Mouse (Mus musculus): ENCODE data around the gene Ak4.

Ak4 gene

DNA sequence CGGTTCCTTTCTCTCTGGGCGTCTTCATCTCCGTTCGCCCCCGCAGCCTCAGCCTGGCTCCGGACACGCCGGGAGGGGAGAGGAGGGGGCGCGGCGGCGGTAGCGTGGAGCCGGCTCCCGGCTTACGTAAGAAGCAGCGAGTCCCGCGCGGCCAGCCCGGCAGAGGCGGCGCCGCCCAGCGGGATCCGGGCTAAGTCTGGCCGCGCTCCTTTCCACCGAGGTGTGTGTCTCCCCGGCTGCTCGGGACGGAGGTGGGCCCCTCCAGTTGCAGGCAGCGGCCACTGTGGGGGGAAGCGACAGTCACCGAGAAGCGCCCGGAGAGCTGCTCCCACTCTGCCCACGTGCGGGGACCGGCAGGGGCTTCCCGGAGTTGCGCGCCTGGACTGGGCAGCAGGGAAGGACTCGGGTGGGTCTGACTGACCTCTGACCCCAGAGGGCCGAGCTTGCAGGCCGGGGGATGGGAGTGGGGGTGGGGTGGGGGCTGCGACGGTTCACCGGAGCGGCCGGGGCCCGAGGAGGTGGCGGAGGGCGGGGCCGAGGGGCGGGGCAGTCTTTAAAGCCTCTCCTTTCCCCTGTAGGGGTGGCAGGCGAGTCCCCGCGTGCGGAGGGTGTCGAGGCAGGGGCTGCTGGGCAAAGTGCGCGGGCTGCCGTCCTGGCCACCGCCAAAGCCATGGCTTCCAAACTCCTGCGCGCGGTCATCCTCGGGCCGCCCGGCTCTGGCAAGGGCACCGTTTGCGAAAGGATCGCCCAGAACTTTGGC is at the start of gene Ak4:
Gene Ak4, plus strand, starts transcription at position 127 of the 760 bp plus-strand sequence.
- in situ Hi-C loops (cut with MboI; ENCODE audit: unreplicated experiment in 2 of 2) = no loop called here

DNA sequence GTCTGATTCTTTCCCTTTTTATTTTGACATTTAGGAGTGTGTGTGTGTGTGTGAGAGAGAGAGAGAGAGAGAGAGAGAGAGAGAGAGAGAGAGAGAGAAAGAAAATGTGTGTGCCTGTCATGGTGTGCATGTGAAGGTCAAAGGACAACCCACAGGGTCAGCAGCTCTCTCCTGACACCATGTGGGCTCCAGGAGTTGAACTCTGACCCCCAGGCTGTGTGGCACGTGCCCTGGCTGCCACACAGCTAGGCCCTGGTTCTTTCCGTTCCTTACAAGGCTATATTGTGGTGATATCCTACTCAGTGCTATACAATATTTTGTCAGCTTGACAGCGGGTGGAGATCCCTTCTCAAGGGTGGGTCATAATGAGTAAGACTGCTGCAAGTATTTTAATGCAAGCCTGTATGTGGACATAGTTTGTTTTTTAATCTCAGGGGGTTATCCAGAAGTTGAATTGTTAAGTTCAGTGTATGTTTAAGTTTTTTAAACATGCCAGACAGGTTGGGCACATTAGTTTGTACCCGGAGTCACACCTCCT is 49.3 kb upstream of the Ak4 start:
- in situ Hi-C loops (cut with MboI; ENCODE audit: unreplicated experiment in 2 of 2) = loop anchor here in 1 of 2 experiments (5.0 to 25.0 kb wide), 2 partner anchors 203 to 1658 kb away; partner anchors contain the start of gene Alg6

DNA sequence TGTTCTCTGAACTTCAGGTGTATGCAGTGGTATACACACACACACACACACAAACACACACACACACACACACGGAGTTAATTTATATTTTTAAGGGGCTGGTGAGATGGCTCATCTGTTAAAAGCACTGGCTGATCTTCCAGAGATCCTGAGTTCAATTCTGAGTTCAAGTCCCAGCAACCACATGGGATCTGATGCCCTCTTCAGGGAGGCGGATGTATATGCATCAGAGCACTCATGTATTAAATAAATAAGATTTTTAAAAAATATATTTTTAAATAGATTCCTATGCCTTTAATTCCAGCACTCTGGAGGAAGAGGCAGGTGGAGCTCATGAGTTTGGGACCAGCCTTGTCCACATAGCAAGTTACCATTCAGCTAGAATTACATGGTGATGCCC is 46.8 kb upstream of the Ak4 start:
- in situ Hi-C loops (cut with MboI; ENCODE audit: unreplicated experiment in 2 of 2) = loop anchor here in 1 of 2 experiments (5.0 to 25.0 kb wide), 2 partner anchors 205 to 1660 kb away; partner anchors contain the start of gene Alg6

DNA sequence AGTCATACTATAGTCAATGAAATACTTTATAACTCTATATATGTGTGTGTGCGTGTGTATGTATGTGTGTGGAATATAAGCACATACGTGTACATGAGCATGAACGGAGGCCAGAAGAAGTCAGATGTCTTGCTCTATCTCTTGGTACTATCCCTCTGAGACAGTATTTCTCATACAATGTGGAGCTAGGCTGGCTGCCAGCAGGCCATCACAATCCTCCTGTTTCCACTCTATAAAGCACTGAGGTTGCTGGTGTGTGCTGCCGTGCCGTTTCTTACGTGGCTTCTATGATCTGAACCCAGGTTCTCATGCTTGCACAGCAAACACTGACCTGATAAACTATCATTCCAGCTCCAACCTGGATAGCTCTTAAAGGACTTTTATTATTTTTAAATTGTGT is 46.3 kb upstream of the Ak4 start:
- in situ Hi-C loops (cut with MboI; ENCODE audit: unreplicated experiment in 2 of 2) = loop anchor here in 1 of 2 experiments (5.0 to 25.0 kb wide), 2 partner anchors 205 to 1660 kb away; partner anchors contain the start of gene Alg6

DNA sequence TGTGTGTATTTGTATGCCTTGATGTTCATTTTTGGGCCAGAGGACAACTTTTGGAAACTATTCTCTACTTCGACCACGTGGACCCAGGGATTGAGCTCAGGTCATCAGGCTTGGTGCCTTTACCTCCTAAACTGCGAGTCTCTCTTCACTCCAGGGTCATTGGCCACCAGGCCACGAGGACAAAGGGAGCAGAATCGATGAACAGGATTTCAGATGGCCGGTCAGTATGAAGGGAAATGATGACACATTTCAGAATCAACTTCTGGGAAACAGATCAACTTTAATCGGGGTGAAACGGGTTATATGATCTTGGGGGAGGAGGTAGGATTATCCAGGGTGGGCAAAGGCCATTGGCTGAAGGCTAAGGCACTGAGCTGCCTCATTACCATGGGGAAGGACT is 45.0 kb upstream of the Ak4 start:
- in situ Hi-C loops (cut with MboI; ENCODE audit: unreplicated experiment in 2 of 2) = loop anchor here in 1 of 2 experiments (5.0 to 25.0 kb wide), 2 partner anchors 207 to 1662 kb away; partner anchors contain the start of gene Alg6

DNA sequence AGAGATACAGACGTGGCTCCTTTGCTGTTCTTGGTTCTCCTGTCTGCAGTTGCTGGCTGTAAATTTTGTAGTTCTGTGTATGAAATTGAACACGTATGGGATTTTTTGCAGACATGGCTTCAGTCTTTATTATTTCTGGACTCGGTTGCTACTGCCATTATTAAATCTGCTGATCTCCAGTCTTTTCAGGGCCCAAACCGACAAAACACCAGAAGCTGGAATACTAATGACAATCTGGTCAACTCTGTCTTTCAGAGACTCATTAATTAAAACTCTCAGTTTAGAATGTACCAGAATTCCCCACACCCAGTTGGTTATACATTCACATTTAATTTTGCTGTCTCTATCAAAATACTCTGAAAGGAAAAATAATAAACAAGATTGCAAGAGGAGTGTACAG is 42.2 kb upstream of the Ak4 start:
- in situ Hi-C loops (cut with MboI; ENCODE audit: unreplicated experiment in 2 of 2) = no loop called here

DNA sequence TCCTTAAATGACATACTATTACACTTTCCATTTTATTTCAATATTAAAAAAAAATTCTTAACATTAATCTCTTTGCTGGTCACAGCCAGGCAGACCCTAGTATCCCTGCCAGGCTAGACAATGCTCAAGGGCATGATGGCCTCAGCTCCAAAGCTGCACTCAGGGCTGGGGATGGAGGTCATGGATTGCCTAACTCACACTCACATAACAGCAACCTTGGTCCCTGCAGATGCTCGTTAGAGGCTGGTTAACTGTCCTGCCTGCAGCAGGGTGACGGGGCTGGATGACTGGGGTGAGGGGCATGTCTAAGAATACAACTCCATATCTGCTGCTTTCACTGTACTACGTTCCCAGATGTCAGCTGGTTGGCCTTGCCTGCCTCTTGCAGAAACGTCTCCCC is 40.8 kb upstream of the Ak4 start:
- in situ Hi-C loops (cut with MboI; ENCODE audit: unreplicated experiment in 2 of 2) = no loop called here

DNA sequence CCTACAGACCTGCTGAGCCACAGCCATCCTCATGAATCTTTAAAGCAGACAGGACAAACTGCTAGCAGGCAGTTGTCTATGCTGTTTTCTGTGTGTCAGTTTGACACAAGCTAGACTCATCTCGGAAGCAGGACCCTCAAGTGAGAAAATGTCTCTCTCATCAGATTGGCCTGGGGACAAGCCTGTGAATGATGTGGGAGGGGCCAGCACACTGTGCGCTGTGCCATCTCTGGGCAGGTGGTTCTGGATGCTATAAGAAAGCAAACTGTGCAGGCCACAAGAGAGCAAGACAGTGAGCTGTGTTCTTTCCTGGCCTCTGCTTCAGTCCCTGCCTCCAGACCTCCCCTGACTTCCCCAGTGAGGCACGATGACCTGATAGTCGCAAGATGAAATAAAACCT is 40.3 kb upstream of the Ak4 start:
- in situ Hi-C loops (cut with MboI; ENCODE audit: unreplicated experiment in 2 of 2) = no loop called here

DNA sequence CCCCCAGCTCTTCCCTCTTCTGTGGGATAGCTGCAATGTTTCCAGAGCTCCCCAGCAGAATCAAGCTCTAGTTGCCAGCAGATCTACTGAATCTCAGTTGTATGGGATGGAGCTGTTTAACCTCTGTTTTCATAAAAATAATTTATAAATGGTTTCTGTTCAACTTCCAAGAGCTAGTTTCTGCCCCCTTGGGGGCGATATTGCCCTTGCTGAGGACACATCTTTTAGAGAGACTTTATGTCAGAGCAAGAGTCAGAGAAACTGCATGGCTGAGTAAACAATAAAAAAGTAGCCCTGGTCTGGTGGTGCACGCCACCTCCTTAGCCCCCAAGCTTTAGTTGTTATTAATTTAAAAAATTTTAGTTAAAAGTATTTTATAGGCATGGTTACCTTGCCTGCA is 34.1 kb upstream of the Ak4 start:
- in situ Hi-C loops (cut with MboI; ENCODE audit: unreplicated experiment in 2 of 2) = loop anchor here (10.0 kb wide), 2 partner anchors 280 to 610 kb away; no protein-coding TSS in a partner anchor

DNA sequence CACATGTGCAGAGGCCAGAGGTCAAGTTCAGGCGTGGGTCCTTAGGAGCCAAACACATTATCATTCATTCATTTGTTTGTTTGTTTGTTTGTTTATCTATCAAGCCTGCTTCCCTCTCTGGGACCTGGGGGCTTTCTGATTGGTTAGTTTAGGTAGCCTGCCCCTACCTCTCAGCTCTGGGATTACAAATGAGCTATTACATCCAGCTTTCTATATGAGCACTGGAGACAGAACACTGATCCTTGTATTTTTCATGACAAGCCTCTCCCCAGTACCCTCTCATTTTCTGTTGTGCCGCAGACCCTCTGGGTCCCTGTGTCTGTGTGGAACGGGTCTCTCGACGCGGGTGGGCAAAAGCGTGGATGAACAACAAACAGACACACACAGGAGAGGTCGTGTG is 30.8 kb upstream of the Ak4 start:
- in situ Hi-C loops (cut with MboI; ENCODE audit: unreplicated experiment in 2 of 2) = loop anchor here (10.0 kb wide), 2 partner anchors 277 to 607 kb away; no protein-coding TSS in a partner anchor

DNA sequence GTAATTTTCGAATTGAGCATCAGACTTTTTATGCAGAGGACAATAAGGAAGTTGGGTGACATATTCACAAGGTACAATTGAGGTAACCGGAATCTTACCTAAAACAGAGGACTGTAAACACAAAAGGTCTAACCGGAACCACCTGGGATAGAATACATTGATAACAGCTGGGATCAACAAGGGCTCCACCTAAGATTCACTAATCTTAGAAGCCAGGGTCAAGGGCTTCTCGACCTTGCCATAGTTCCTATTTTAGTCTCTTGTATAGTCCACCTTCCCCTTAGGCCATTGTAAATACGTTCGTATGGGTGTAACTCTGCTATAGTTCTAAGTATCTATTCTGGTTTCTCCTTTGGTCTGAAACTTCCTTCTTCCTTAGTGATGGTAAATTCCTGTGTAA is 30.4 kb upstream of the Ak4 start:
- in situ Hi-C loops (cut with MboI; ENCODE audit: unreplicated experiment in 2 of 2) = loop anchor here (10.0 kb wide), 2 partner anchors 276 to 606 kb away; no protein-coding TSS in a partner anchor

DNA sequence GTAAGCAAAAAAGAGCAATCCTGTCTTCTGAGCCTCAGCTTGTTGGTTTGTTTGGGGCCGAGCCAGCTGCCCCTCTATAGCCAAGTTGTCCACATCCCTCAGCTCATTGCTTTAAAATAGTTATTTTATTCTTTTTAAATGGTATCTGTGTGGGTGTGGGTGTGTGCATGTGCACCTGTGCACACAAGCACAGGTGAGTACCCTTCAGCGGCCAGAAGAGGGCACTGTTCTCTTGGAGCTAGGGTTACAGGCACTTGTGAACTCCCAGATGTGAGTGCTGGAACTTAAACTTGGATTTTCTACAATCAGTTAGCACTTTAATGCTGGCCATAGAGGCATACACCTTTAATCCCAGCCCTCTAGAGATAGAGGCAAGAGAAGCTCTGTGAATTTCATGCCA is 26.8 kb upstream of the Ak4 start:
- in situ Hi-C loops (cut with MboI; ENCODE audit: unreplicated experiment in 2 of 2) = loop anchor here in 1 of 2 experiments (5.0 kb wide), 1 partner anchor 65 kb away; no protein-coding TSS in a partner anchor

DNA sequence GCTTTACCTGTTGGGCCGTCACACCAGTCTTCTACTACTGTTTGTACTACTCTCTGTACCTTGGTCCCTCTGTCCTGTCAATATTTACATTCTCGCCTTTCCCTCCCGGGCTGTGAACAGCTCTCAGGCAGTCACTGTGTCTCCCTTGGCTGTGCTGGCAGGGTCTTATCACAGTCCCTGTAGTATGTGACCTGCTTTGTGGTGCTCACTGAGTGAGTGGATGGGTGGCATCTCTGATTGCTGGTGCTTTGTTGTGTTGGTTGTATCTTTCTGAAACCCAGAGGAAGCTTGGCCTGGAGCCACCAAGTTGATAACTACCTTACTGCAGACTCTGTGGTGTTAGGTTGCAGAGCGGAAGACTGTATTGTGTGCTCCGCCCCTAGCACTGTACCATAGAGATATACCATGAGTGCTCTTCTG is 25.8 kb upstream of the Ak4 start:
- in situ Hi-C loops (cut with MboI; ENCODE audit: unreplicated experiment in 2 of 2) = loop anchor here in 1 of 2 experiments (5.0 kb wide), 1 partner anchor 64 kb away; no protein-coding TSS in a partner anchor

DNA sequence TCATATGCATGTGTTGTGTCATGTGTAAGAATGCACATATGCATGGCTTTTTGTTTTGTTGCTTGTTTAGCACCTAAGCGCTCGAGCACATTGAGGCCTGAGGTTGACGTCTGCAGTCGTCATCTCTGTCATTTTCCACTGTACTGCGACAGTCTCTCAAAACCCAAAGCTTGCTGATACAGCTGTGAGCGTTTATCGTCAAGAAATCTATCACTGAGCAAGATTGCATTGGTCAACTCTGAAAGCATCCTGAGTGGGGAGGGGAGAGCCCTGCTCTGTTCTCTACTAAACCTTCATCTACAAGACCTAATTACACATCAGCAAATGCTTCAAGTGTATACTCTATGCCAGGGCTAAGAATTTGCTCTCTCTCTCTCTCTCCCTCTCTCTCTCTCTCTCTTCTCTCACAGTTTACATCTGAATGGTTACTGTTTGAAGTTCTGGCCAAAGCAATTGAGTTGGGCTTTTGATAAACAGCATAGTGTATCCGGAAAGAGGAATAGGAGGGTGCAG is 24.0 kb upstream of the Ak4 start:
- in situ Hi-C loops (cut with MboI; ENCODE audit: unreplicated experiment in 2 of 2) = no loop called here

DNA sequence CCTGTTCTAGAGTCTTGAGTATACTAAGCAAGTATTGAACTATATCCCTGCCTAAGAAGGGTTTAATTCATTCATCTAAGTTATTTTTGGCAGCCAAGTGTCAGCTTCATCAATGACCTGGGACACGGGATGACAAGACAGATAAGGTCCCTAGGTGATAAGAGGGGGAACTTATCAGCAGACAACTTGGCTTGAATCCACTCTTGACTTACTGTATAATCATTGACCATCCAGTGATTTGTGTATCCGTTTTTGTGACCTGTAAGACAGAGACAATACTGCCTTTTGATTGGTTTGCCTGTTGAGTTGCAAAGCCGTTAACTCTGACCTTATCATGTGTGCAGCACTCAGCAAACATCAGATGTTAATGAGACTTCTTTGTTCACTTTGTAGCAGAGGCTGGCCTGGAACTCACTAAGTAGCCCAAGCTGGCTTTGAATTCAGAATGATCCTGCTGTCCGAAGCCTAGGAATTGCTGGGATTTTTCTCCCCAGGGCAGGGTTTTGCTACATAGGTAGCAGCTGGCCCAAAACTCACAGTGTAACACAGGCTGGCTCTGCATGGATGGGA is 19.0 kb upstream of the Ak4 start:
- in situ Hi-C loops (cut with MboI; ENCODE audit: unreplicated experiment in 2 of 2) = no loop called here

DNA sequence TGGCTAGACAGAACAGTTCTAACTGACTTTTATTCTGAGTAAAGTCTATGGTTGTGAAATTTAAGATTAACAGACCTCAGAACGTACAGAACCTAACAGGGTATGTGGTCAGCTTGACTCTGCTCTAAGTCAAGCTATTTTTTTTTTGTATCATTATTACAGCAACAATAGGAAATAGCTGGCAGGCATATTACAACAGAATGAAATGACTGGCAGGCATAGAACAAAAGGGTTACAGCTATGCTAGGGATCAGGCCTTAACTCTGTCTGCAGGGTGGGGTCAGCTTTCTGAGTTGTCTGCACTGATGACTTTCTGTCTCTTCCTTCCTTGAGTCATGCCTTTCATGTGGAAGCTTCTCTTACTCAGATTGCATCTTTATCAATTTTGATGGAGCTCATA is 17.1 kb upstream of the Ak4 start:
- in situ Hi-C loops (cut with MboI; ENCODE audit: unreplicated experiment in 2 of 2) = no loop called here

DNA sequence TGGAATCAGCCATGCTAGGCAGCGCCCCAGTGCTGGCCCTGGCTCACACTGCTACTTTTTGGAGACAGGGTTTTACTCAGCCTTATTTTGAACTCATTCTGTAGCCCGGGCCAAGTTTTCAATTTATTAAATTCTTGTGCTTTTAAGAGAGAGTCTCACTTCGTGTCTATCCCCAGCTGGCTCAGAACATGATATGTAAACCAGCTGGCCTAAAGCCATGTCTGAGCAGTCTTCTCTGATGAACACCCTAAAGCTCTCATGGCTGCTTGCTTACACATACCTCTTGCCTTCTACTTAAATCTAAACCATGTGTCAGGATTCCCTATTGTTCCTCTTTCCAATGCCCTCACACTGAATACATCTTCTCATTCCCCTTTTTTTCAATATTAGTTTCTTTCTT is 14.2 kb upstream of the Ak4 start:
- in situ Hi-C loops (cut with MboI; ENCODE audit: unreplicated experiment in 2 of 2) = no loop called here

DNA sequence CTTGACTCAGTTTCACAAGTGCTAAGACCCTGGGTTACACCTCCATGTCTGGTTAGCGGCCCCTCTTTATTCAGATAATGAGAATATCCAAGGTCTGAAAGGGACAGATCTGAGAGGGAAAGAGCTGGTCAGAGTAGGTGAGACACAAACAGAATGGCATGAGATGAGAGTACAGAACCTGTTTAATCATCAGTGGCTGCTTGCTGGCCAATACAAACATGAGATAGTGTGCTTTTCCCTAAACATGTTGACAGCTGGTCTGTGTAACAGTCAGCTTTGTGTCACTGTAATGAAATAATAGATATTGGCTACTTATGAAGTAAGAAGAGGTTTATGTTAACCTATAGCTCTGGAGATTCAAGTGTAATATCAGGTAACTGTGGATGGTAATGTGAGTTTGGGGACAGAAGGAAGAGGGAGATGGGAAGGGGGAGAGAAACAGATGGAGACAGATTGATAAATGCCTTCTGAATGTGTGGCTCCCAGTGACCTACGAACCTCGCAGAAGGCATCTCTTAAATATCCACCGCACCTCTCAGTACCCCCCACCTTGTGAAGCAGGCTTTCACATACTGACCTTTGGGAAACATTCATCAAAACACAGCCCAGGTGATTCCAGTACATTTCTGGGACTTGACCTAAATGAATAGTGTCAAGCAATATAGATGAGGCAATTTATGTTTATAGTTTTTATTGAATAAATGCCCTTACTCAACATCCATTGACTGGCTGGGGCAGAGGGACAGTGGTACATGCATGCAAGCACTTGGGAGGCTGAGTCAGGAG is 12.5 kb upstream of the Ak4 start:
- in situ Hi-C loops (cut with MboI; ENCODE audit: unreplicated experiment in 2 of 2) = no loop called here

DNA sequence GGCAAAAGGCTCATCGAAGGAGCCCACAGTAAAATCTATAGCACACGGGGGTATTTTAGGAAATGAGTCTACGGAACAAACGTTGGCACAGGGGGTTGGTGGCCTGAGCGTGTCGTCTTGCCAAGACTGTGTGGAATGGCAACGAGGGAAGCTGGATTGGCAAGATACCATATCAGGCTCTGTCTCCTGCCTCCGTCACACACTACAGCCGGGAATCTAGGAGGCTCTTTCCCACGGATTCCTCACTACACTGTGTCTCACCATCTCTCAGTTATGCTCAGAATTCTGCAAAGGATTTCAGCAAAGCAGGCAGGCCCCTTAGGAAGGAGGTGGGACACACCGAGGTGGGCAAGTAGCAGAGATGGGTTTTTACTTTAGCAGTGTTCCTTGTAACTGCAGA is 2.1 kb upstream of the Ak4 start:
- in situ Hi-C loops (cut with MboI; ENCODE audit: unreplicated experiment in 2 of 2) = no loop called here

Measured in v-Abl transformed pro-B cells (cell line).